Mouse (Mus musculus) testis, postnatal 14 days (tissue): ENCODE measurements around the gene Gm5737.

Experiments
- DNase-seq: peaks from one replicate; pipeline ENCODE4 v3.0.0; 2021; ENCODE audit warnings: low spot score

The Gm5737 gene

GRCm38 (mm10) chr7:120811834-120812415 lies at the start of gene Gm5737:
Gene Gm5737 (plus strand): TSS chr7:120812365.
- DNase-seq = no peak

GRCm38 (mm10) chr7:120767369-120767768 lies 44.8 kb upstream of the Gm5737 start:
- no peak for DNase-seq

GRCm38 (mm10) chr7:120771389-120771788 lies 40.8 kb upstream of the Gm5737 start:
- no peak for DNase-seq

GRCm38 (mm10) chr7:120778012-120778411 lies 34.2 kb upstream of the Gm5737 start:
- no peak for DNase-seq

- DNase-seq = no peak
Observed at GRCm38 (mm10) chr7:120795544-120795943, 16.6 kb upstream of the Gm5737 start.

- DNase-seq = no peak
Observed at GRCm38 (mm10) chr7:120796369-120796768, 15.8 kb upstream of the Gm5737 start.

GRCm38 (mm10) chr7:120803268-120803667 lies 8.9 kb upstream of the Gm5737 start:
- no peak for DNase-seq

- no peak for DNase-seq
Observed at GRCm38 (mm10) chr7:120809705-120810104, 2.5 kb upstream of the Gm5737 start.

- no peak for DNase-seq
Observed at GRCm38 (mm10) chr7:120817552-120817951, 5.4 kb downstream of the Gm5737 start.

- DNase-seq = no peak
Observed at GRCm38 (mm10) chr7:120819386-120819785, 7.2 kb downstream of the Gm5737 start.

GRCm38 (mm10) chr7:120823248-120823647 lies 11.1 kb downstream of the Gm5737 start:
- DNase-seq = no peak

- no peak for DNase-seq
Observed at GRCm38 (mm10) chr7:120825097-120825496, 12.9 kb downstream of the Gm5737 start.

GRCm38 (mm10) chr7:120826408-120826807 lies 14.2 kb downstream of the Gm5737 start:
- DNase-seq = no peak

- peak; percentile 53 for DNase-seq
Observed at GRCm38 (mm10) chr7:120830431-120831381, 18.5 kb downstream of the Gm5737 start.

GRCm38 (mm10) chr7:120834426-120834825 lies 22.3 kb downstream of the Gm5737 start:
- DNase-seq = no peak

- DNase-seq = peak; percentile 61
Observed at GRCm38 (mm10) chr7:120834863-120835372, 22.8 kb downstream of the Gm5737 start.

GRCm38 (mm10) chr7:120835449-120836359 lies 23.5 kb downstream of the Gm5737 start:
- peak; percentile 85 for DNase-seq

GRCm38 (mm10) chr7:120836361-120836760 lies 24.2 kb downstream of the Gm5737 start:
- DNase-seq = no peak

- no peak for DNase-seq
Observed at GRCm38 (mm10) chr7:120838436-120839160, 26.4 kb downstream of the Gm5737 start.

- DNase-seq = no peak
Observed at GRCm38 (mm10) chr7:120839786-120840185, 27.6 kb downstream of the Gm5737 start.

- DNase-seq = peak; percentile 86
Observed at GRCm38 (mm10) chr7:120842345-120843036, 30.3 kb downstream of the Gm5737 start, which contains the start of gene Eef2k. Gene Eef2k (plus strand): TSS chr7:120842831.
